Mouse (Mus musculus) lung, adult 2 months (tissue): ENCODE measurements around the gene Gck.

Source experiments
- CTCF ChIP-seq: fragments of 200-500 bp; IDR thresholded peaks from 2 replicates; pipeline ENCODE4 v1.5.1; 2011; ENCODE audit warnings: mild to moderate bottlenecking, low read length, control low read depth; ENCODE audit not compliant: insufficient read depth
- POLR2A ChIP-seq: fragments of 200-500 bp; IDR thresholded peaks from 2 replicates; pipeline ENCODE4 v1.6.1; 2011; ENCODE audit warnings: low read depth, mild to moderate bottlenecking, control low read depth, low read length, borderline replicate concordance; ENCODE audit errors: extremely low read depth

GRCm38 (mm10) chr11:5971202-5971601, 21.3 kb upstream of the Gck start:
- no peak for TF ChIP-seq POLR2A
- no peak for TF ChIP-seq CTCF
